Mouse (Mus musculus) gastrocnemius, postnatal 36 days (tissue): ENCODE results near the gene Snai3. TPM values are rescaled to one million over a fixed set of nuclear protein-coding genes. Genes with fewer than 3 reads are reported as not detected.

Experiments used
- DNase-seq, 2 experiments: peaks; one replicate each; pipeline ENCODE4 v3.0.0; 2022
- intact Hi-C: fragments of 180-260 bp; cut with DNase I; formaldehyde crosslinking; loops from one replicate; pipeline ENCODE4 v1.15.1; 2025
- long read RNA-seq, 2 experiments: library from polyadenylated mRNA; stranded (forward); transcript quantifications; one replicate each; pipeline ENCODE4 v2.0.0; 2021
- total RNA-seq, 2 experiments: library from RNA; stranded (reverse); gene quantifications; 2 replicates each; pipeline ENCODE4 v1.2.3; 2021

Gene Snai3
- 10 to 100 TPM in 1 of 2 experiments, 1 to 10 TPM in 1; 6.8 to 13.3 TPM for total RNA-seq
- long read RNA-seq, experiment 1, transcript Snai3-201 (3 exons, 1,628 nt) = major isoform, 15 of 16 reads
- long read RNA-seq, experiment 1, partial matches to known transcripts = 1 of 16 reads
- long read RNA-seq, experiment 1, other reads (novel, unspliced or antisense) = 0 of 16 reads
- long read RNA-seq, experiment 2, transcript Snai3-201 (3 exons, 1,628 nt) = major isoform, 25 of 28 reads
- long read RNA-seq, experiment 2, partial matches to known transcripts = 0 of 28 reads
- long read RNA-seq, experiment 2, other reads (novel, unspliced or antisense) = 3 of 28 reads

DNA sequence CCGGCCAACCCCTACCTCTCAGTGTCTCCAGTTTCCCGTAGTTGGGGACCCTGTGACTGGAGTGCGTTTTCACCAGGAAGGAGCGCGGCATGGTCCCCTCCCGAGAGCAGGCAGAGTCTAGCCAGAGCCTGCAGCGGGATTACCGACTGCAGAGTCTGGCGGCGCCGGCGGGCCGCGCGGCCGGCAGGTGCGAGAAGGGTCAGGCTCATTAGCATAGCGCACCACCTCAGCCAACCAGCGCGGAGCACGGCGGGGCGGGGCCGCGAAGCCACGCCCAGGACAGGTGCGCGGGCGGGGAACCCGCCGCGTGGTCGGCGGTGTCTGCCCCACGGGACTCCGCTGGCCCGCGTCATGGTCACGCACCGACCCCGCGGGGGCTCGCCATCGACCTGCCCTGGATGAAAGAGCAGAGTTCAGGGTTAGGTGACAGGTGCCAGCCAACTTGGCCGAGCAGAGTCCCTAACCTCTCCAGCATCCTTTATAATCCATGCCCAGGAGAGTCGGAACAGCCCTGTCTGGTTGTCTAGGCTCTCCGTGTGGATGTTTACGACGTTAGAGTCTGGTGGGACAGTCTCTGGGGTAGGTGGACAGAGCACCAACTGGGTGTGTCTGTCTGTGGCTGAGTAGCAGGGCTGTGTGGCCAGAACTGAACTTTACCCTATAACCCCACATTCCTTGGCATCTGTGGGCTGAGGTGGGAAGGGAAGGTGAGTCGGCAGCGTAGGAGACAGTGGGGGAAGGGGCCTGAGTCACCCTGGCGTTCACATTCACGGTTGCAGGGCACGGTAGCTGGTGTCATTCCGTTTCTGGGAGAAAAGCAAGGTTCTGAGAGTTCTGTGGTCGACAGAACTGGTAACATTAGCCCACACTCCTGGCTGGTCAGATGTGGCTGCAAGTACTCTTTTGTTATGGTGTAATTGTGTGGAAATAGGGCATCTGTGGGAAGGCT is at the start of gene Snai3:
Snai3 (minus strand) TSS at position 210 of the 949 bp plus-strand sequence.
- intact Hi-C loops = no loop called here
- DNase-seq = peak in 1 of 2 experiments; percentile 52

DNA sequence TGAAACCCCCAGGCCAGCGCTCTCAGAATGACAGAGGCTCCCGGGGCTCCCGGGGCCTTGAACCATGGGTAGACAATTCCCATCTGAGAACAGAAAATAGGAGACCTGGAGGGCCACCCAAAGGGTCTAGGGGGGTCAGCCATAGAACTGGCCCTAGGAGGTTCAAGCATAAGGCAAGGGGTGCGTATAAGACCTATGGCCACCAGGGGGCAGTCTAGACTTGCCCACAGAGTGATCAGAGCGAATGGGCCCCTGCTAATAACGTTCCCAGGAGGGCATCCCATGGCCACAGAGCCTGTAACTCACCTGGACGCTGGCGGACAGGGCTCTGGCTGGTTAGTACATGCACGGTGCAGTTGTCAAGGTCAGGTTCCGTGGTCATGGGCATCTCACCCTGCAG is 40.3 kb upstream of the Snai3 start:
- peak; percentile 72 to 75 for DNase-seq
- intact Hi-C loops = loop anchor here (1.0 to 5.0 kb wide), 2 partner anchors 50 to 326 kb away; partner anchors contain the start of gene Piezo1

GRCm38 (mm10) chr8:122497912-122498311 is 37.4 kb upstream of the Snai3 start:
- intact Hi-C loops = loop anchor here (10.0 kb wide), 1 partner anchor 587 kb away; no protein-coding TSS in a partner anchor

DNA sequence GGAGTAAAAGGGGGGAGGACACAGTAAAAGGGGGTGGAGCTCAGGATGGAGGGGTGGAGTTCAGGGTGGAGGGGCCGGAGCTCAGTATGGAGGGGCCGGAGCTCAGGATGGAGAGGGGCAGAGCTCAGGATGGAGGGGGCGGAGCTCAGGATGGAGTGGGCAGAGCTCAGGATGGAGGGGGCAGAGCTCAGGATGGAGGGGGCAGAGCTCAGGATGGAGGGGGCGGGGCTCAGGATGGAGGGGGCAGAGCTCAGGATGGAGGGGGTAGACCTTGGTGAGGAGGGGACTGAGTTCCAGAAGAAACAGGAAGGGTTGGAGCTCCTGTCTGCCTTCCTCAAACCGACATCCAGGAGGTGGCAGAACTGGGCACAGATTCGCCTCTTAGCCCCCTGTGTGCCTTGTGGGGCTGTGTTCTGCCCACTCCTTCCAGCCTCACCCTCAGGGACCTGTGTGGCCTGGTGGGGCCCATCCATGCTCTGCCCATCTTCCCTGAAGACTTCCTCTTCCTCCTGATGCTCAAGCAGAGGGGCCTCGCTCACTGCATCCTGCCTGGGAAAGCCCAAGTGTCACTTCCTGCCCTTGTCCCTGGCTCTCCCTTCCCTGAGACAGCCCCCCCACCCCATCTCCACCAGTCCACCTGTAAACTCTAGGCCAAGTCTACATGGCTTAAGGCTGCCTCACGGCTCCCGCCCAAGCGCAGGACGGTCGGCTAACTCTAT is 36.6 kb upstream of the Snai3 start:
- intact Hi-C loops = loop anchor here (10.0 kb wide), 1 partner anchor 588 kb away; no protein-coding TSS in a partner anchor
- DNase-seq = peak in 1 of 2 experiments; percentile 3

More at GRCm38 (mm10) chr8:122497912-122498311, 37.4 kb upstream of the Snai3 start:
- no peak for DNase-seq

- intact Hi-C loops = no loop called here
- DNase-seq = no peak
Observed at GRCm38 (mm10) chr8:122488387-122488786, 27.9 kb upstream of the Snai3 start.

GRCm38 (mm10) chr8:122484831-122485230 is 24.3 kb upstream of the Snai3 start:
- intact Hi-C loops = no loop called here
- DNase-seq = no peak

DNA sequence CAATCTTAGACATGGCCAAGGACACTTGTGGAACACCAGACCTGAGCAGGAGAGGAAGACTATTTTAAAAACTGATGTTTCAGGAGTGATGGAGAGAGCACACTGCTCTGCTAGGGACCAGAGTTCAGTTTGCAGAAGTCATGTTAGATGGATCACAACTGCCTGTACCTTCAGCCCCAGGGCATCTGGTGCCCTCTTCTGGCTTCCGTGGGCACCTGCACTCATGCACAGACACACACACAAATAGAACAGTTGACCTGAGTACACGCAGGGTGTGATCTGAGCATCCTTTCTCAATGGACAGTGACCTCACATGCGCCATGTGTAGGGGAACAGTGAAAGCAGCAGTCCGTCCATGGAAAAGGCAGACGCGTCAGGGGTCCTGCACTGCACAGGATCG is 23.3 kb upstream of the Snai3 start:
- no peak for DNase-seq
- intact Hi-C loops = no loop called here

- DNase-seq = no peak
- intact Hi-C loops = no loop called here
Observed at GRCm38 (mm10) chr8:122482448-122482847, 21.9 kb upstream of the Snai3 start.

GRCm38 (mm10) chr8:122475580-122476320 is 15.2 kb upstream of the Snai3 start, which contains the start of the genes Rnf166 and Ctu2:
Gene Rnf166, minus strand, starts transcription at chr8:122476064.
Gene Ctu2, plus strand, starts transcription at chr8:122476143.
- intact Hi-C loops = no loop called here
- DNase-seq = peak; percentile 87 to 92

GRCm38 (mm10) chr8:122474951-122475560 is 14.5 kb upstream of the Snai3 start:
- intact Hi-C loops = no loop called here
- DNase-seq = no peak

DNA sequence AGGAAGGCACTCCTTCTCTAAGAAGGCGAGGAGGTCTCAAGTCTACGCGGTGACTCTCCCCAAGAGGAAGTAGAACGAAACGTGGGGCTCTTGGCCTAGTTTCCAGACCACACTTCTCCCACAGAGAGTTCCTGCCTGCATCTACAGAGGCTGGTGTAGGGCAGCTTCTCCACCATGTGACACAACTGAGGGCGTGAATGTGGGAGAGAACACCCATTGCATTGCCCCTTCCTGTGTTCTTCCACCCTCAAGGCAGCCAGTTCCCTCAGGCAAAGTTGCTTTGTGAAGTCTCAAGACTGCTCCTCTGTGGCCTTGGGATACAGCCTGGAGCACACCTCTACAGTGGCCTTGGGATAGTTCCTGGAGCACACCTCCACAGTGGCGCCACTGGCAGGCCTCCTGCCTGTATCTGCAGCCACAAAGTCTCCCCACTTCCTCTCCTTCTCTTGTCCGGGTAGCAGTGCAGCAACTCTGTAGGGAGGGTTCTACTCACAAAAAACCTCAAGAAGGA is 13.4 kb upstream of the Snai3 start:
- no peak for DNase-seq
- intact Hi-C loops = no loop called here

GRCm38 (mm10) chr8:122470691-122471090 is 10.2 kb upstream of the Snai3 start:
- intact Hi-C loops = no loop called here
- no peak for DNase-seq

DNA sequence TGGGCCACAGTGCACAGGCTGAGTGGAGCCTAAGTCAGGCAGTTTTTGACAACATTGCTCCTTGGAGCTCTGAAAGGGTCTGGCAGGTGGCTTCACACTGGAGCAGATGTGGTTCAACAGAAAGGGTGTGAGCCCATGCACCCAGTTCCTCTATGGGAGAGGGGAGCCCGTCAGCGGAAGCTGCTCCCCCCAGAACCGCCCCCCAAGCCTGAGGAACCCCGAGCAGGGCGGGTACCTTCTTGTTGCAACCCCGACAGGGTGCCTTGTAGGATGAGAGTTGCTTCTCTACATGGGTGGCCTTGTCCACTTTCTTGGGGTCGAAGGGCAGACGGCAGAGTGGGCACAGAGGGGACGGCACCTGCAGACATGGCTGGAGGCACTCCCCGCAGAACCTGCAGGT is 9.4 kb upstream of the Snai3 start:
- no peak for DNase-seq
- intact Hi-C loops = no loop called here

DNA sequence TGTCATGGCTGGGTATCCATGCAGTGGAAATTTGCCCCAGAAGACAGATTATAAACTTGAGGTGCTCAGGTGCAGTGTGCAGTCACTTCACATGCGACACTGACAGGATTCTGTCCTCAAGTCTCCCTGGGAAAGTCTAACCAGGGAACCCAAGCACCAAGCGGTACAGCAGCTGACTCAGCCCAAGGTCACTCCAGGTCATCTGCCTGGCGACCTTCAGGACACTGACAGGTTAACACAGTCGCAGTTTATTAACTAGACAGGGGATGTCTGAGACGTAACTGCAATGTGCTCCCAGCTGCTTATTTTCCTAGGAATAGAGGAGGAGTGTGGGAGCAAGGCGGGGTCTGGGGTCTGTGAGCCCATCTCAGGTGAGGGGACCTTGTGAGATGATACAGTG is 8.9 kb upstream of the Snai3 start:
- intact Hi-C loops = no loop called here
- DNase-seq = no peak

DNA sequence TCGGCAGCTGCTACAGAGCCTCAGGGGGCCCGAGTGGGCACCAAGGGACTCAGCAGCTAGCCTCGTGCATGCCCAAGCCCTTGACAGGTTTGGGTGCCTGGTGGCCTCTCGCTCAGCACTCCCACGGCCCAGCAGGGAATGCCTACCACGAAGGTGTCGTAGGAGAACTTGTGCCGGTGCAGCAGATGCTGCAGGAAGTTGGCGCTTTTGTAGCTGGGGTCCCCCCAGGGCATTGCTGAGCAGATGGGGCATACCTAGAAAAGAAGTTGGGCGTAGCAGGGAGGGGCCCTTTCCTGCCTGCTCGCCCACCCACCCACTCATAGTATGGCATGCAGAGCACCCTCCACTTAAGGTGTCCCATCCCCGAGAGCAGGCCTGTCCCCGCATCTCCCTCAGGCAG is 7.3 kb upstream of the Snai3 start:
- intact Hi-C loops = no loop called here

DNA sequence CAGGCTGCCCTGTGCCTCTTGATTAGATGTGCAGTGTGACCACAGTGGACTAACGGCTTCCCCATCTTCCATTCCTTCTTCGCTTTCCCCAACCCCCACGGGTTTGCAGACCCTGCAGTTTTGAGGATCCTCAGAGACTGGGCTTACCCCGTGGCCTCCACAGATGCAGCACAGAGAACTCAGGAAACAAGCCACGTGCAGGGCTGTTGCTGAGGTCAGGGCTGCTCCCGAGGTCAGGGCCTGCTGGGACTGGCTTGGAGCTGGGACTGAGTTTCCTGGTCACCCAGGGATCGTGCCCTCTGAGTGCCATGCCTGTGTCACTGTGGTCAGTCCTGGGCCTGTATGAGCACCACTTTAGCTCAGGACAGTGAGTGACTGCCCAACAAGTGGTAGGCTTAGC is 4.5 kb upstream of the Snai3 start:
- DNase-seq = no peak
- intact Hi-C loops = no loop called here

More for the DNA sequence above, 7.3 kb upstream of the Snai3 start:
- DNase-seq = no peak

- intact Hi-C loops = no loop called here
- DNase-seq = no peak
Observed at GRCm38 (mm10) chr8:122463651-122464640, 3.4 kb upstream of the Snai3 start.

GRCm38 (mm10) chr8:122462510-122462909 is 2.0 kb upstream of the Snai3 start:
- intact Hi-C loops = no loop called here
- no peak for DNase-seq
